Mouse (Mus musculus): ENCODE results near the gene Ica1l. TPM values are rescaled to one million over a fixed set of nuclear protein-coding genes. Genes with fewer than 3 reads are reported as not detected.
"Not testable (repeated sequence)": the region's sequence is repeated elsewhere in the genome, so short reads cannot be mapped to it uniquely, and the experiment has no call there.

Gene Ica1l
- total RNA-seq (2021): 10 to 100 TPM; 37.9 to 40.2 TPM
- long read RNA-seq, experiment 1, transcript Ica1l-201 (11 exons, 3,650 nt): major isoform, 17 of 62 reads
- long read RNA-seq, experiment 1, partial matches to known transcripts: 6 of 62 reads
- long read RNA-seq, experiment 1, other reads (novel, unspliced or antisense): 34 of 62 reads
- long read RNA-seq, experiment 2, transcript Ica1l-201 (11 exons, 3,650 nt): major isoform, 22 of 73 reads
- long read RNA-seq, experiment 2, partial matches to known transcripts: 14 of 73 reads
- long read RNA-seq, experiment 2, other reads (novel, unspliced or antisense): 32 of 73 reads

DNA sequence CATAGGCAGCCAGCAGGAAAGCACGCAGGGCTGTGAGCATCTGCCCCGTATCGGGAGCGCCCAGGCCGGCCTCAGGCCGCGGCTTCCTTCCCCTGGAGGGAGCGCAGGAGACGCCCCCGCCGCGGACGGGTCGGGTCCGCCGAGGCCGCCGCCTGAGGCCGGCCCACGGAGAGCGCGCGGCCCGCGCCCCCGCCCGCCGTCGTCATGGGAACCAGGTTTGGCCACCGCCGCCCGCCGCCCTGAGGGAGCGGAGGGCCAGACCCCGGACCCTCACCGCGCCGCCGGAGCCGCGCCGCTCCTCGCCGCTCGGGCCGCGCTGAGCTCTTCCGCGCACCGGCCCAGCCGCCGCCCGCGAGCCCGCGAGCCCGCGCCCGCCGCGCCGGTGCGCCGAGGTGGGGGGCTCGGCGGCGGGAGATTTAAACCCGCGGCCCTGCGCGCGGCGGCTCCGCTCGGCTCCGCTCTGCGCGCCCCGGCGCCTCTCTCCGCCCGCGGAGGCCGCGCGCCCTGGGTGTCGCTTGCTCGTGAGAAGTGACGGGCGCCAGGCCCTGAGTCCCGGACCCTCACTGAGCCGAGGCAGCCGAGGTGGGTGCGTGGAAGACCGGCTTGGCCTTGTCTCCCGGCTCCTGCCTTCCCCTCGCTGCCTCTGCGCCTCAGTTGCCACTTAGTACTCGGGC lies at the start of gene Ica1l:
Gene Ica1l, minus strand, starts transcription at position 389 of the 674 bp plus-strand sequence.
- DNase-seq (ENCODE audit: low spot score in 2 of 2): peak; percentile 41 to 65

DNA sequence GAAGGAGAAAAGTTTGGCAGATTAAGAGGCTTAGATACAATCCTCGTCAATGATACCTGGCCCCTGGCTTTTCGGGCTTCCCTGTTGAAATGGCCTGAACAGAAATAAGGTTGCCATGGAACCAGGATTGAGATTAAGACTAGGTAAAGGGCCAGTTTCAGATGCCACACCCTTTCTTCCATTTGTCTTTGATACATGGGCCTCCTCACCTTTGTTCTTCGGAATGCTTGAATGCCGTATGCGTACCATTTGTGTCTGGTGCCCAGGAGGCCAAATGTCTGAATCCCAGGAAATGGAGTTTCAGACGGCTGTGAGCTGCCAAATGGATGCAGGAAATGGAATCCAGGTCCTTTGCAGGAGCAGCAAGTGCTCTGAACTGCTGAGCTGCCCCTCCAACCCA lies 33.4 kb upstream of the Ica1l start:
- no peak for DNase-seq (ENCODE audit: low spot score in 2 of 2)

DNA sequence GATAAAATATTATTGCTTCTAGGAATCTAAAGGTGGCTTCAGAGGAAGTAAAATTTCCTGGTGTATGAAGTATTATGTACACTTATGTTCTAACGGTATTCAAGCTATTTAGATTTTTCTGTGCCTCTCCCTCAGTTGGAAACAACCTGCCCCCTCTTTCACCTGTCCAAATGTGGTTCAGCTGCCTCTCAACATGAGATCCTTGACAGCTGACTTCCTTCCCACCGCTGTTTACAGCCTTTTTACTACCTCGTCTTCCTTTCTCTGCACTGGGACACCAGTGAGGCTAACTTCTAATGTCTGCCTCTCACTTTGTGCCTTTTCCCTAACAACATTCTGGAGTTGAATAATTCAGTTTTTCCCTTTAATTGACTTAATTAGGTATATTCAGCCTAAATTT lies 32.6 kb upstream of the Ica1l start:
- DNase-seq (ENCODE audit: low spot score in 2 of 2): no peak

DNA sequence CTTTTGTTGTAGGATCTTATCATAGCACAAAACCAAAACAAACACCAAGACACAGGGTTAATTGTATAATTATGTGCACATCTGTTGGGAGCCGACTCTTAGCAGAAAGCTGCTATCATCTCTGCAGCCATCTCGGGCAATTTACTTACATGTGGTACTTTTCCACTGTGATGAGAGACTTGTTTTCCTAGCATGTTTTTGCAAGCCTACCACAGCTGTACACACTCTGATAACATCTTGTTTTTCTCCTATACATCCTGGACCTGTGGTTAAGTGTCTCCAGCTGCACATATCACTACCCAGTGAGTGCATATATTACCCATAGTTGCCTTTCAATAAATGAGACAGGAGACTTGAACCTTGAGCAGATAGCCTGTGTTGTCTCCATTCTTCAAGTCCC lies 32.0 kb upstream of the Ica1l start:
- no peak for DNase-seq (ENCODE audit: low spot score in 2 of 2)

DNA sequence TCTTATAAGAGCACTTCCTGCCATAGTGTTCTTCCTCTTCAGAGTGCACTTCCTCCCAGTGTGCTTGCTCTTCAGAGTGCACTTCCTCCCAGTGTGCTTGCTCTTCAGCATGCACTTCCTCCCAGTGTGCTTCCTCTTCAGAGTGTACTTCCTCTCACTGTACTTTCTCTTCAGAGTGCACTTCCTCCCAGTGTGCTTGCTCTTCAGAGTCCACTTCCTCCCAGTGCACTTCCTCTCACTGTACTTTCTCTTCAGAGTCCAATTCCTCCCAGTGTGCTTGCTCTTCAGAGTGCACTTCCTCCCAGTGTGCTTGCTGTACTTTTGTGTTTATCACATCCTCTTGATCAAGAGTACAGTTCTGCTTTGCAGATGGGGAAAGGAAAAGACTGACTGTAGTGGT lies 27.7 kb upstream of the Ica1l start:
- DNase-seq (ENCODE audit: low spot score in 2 of 2): not testable (repeated sequence)

DNA sequence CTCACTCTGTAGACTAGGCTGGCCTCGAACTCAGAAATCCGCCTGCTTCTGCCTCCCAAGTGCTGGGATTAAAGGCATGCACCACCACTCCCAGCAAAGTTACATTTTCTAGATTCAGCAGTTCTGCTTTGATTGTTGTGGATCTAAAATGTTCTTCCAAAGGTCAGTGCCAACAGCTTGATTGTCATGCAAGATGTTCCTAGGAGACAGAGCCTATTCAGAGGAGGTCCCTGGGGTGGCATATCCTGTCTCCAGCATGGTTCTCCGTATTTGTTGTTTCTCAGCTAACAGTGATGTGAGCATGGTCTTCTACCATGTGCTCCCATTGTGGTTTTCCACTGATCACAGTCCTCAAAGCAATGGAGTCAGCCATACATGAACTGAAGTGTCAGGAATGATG lies 13.3 kb upstream of the Ica1l start:
- DNase-seq (ENCODE audit: low spot score in 2 of 2): no peak

DNA sequence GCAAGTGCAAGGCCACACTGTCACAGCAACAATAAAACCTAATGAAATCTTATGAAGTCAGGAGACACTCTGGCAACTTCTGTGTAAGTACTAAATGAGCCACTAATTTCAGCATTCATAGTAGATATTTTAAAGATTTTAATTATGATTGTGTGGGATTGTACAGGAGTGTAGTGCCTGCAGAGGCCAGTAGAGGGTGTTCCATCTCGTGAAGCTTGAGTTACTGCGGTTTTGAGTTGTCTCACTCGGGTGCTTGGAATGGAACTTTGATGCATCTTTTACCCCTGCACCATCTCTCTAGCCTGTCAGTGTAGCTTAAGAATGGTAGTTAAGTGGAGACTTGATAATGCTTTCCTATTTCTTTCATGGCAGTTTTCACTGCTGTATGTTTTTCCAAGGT lies 11.7 kb upstream of the Ica1l start:
- no peak for DNase-seq (ENCODE audit: low spot score in 2 of 2)

DNA sequence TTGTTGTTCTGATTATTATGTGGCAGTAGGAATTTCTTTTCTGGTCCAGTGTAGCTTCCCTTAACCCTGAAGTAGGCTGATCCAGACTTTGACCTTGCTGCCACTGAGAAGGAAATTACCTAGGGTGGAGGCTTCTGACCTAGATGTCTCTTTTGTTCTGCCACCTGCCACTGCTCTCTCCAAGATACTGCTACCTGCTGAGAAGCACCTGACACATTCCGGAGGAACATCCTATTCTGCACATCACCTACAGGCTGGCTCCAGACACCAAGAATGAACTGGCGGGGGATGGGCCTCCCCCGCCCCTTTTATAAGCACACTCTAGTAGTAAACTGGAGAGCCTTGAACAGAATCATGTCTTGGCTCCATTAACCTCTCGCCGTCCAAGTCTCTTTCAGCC lies 4.5 kb upstream of the Ica1l start:
- DNase-seq (ENCODE audit: low spot score in 2 of 2): not testable (repeated sequence)

DNA sequence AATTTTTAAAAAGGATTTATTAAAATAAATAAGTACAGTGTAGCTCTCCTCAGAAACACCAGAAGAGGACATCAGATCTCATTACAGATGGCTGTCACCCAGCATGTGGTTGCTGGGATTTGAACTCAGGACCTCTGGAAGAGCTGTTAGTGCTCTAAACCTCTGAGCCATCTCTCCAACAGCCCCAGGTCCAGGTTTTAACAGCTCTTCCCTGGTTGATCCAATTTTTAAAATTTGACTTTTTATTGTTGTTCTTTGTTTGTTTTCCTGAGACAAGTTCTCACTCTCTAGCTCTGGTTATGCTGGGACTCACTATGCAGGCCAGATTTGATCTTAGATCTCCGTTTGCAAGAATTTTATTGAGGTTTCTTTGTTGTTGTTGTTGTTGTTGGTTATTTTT lies 1.6 kb upstream of the Ica1l start:
- DNase-seq (ENCODE audit: low spot score in 2 of 2): no peak

DNA sequence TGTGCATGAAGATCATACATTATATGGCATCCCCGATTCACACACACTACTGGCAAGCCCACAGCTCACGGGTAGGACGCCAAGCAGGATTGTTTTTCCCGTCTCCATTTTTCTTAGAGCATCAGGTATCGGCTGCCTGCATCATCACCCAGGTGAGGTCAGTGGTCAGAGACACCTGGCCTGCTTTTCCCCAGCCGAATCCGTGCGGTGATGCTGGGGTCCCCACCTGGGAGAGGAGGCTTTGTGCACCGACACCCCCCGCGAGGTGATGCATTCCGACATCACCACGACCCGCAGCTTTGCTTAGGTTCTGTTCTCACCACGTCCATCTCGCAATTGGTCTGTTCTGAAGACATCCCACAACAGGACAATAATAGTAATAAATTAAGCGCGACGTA lies 587 bp downstream of the Ica1l start:
- DNase-seq (ENCODE audit: low spot score in 2 of 2): peak in 1 of 2 experiments; percentile 8

DNA sequence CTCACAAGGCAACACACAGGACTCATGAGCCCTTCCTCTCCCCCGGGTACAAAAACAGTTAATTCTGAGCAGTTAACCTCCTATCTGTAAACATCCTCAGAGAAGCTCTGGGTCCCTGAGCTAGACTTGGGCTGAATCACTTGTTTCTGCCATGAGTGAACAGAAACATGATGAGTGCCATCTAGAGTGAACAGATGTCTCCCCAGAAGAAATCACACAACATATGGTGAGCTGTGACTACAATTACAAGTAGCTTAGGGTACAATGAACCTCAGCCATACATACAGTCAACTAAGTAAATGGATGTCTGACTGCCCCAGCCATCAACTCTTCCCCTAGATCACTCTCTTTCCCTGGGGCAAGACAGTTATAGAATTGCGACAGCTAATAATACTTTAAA lies 7.9 kb downstream of the Ica1l start:
- DNase-seq (ENCODE audit: low spot score in 2 of 2): peak; percentile 25 to 36

DNA sequence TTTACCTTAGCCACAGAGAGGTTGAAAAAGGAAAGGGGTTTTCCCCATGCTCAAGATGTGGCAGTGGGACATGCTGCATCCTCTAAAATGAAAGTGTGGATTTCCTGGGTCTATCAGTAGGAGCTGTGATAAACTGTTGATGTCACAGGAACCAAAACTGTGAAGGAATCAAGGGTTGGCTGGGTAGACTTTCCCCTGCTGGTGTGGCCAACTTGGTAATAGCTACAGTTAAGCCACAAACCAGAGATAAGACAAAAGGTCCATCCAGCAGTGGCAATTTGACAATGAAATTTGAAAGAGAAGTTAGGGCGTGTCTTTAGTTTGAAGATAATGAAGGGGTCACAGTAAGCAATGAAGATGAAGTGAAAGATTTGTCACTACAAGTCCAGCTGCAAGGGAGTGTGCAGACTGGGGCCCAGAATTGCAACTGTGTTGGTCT lies 25.9 kb downstream of the Ica1l start:
- no peak for DNase-seq (ENCODE audit: low spot score in 2 of 2)

DNA sequence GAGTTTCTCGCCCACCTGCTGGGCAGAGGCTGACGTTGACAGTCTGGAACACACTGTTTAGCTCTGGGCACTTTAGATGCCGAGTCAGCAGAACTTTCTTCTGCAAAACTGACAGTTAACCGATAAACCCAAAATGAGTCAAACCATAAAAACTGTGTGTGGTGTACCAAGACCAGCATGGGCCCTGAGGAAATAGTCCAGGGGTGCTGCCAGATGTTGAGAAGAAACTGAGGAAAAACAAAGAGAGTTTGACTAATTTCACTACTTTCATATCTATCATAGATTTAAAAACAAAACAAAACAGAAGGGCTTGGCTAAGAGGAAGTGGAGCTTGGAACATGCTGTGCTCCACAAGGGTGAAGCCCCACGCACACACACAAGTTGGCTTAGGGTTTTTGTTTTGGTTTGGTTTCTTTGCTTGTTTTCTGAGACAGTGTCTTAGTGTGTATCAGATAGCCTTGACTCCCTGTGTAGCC lies 26.8 kb downstream of the Ica1l start:
- DNase-seq (ENCODE audit: low spot score in 2 of 2): no peak

DNA sequence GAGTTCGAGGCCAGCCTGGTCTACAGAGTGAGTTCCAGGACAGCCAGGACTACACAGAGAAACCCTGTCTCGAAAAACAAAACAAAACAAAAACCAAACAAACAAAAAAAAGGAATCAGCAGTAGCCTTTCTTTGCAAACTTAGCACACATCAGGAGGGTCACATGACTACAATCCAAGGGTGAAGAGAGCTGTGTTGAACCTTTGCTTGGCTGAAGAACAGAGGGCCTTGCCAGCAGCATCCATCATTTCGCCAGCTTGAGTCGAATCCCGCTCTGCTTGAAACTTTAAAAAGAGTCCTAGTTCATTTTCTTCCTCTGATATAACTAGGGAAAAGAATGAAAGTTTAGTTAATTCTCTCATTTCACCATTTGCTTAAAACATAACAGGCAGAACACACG lies 27.5 kb downstream of the Ica1l start:
- no peak for DNase-seq (ENCODE audit: low spot score in 2 of 2)

DNA sequence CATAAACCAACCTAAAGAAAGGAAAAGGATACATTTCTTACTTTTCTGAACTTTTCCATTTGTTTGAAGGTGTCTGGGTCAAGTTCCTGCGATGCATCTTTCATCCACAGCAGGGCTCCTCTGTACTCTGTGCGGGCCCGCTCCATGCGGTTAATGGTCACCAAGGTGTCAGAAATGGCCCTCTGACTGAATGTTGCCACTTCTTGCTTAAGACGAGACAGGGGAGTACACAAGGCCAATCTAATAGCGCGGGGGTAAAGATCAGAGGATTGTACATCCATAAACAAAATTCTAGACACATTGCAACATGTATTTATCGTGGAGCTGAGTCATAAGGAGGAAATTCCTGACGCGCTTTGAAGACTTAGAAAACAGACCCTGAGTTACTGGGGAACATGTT lies 29.2 kb downstream of the Ica1l start:
- no peak for DNase-seq (ENCODE audit: low spot score in 2 of 2)

DNA sequence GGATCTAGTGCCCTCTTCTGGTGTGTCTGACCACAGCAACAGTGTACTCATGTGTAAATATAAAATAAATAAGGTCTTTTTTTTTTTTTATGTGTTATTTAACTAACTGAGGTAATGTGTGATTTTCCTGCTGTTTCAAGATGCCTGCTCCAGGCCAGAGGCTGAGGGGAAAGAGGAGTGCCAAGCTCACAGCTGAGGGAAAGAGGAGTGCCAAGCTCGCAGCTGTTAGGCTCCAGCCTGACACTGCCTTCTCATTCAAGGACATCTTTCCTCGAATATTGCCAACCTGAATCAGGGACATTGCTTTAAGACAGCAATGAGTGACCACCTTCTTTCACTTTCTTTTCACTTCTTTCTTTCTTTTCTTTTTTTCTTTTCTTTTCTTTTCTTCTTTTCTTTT lies 34.2 kb downstream of the Ica1l start:
- no peak for DNase-seq (ENCODE audit: low spot score in 2 of 2)

DNA sequence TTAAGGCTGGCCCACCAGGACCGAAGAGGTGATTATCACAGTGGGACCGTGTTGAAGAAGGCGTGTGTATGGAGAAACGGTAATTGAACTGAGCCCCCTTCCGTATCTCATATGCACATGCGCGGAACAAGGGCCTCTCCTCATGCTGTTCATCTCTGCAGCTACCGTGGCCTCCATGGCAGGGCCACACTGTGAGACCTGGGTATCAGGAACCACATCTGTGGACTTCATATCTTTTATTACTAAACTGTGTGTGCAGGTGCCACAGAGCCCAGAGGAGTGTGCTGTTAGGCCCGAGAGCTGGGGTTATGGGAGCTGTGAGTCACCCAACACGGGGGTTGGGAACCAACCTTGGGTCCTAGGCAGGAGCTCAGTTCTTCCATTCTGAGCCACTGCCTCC lies 35.6 kb downstream of the Ica1l start:
- no peak for DNase-seq (ENCODE audit: low spot score in 2 of 2)

DNA sequence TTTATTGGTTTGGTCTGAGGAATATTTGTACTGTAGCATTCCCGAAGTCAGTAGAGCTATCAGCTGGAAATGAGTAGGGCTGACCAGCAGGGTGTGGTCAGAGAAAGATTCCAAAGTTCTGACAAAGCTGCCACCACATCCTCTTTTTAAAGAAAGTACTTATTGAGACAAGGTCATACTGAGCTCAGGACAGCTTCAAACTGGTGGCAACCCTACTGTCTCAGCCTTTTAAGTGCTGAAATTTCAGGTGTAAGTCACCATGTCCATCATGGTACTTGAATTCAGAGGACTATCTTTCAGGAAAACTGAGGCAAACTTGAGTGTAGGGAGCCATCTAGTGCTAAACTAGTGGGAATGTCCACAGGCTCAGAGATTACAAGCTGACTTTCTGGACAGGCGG lies 42.7 kb downstream of the Ica1l start:
- DNase-seq (ENCODE audit: low spot score in 2 of 2): no peak

DNA sequence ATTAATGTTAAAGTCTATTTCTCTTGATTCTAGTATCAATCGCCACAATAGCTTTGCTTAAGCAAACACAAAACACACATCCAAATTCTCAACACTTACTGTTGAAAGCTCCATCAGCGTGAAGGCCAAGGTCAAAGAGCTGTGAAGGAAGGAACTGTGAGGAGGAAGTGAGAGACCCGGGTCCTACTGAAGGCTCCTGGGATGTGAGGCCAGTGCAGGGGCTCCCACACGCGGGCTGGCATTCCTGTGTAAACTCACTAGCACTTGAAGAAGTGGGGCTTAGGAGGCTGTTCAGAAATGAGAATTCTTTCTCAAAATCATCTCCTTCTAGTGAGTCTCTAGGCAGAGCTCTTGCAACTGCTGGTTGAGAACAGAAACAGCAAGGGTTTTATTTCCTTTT lies 45.6 kb downstream of the Ica1l start:
- no peak for DNase-seq (ENCODE audit: low spot score in 2 of 2)

DNA sequence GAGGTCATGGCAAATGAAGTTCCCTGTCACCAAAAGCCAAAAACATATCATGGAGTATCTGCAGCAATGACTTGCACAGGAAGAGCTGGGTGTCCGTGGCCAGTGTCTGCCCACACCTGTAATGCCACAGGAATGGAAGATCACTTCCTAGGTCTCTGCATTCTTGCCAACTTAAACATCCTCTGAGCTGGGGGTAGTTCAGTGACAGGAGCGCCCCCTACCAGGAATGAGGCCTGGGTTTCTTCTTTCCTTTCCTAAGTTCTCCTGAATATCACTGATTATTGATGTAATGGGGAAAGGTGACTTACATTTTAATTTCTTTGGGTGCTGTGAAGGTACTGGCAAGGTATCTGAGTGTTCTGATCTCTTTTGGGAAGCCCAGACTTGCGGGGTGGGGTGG lies 47.3 kb downstream of the Ica1l start:
- no peak for DNase-seq (ENCODE audit: low spot score in 2 of 2)

DNA sequence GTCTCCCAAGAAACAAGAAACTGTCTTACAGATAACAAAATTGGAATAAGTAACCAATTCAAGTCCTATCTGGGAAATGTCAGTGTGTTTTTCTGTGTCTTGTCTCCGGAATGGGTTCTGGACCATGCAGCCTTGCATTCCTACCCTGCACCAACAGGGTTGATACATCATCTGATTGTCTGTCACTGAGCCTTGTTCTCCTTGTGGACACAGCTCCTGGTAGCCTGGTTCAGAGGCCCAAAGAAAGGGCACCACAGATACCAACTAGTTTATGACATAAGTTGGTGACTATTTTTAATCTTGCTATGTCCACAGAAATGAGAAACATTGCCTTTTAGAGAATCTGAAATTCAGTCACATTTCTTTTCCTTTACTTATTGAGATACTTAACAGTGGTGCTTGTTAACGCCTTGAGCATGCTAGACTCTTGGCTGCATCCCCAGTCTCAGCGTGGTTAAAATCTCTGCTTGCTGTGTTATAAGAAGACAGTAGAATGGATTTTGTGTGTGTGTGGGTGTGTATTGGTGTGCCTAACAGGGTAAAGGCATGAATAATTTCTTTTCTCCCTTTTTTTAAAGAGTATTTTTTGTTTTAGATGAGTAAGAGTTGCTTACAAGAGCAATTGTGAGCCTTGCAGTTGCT lies 55.5 kb downstream of the Ica1l start:
- DNase-seq (ENCODE audit: low spot score in 2 of 2): peak; percentile 52 to 73

DNA sequence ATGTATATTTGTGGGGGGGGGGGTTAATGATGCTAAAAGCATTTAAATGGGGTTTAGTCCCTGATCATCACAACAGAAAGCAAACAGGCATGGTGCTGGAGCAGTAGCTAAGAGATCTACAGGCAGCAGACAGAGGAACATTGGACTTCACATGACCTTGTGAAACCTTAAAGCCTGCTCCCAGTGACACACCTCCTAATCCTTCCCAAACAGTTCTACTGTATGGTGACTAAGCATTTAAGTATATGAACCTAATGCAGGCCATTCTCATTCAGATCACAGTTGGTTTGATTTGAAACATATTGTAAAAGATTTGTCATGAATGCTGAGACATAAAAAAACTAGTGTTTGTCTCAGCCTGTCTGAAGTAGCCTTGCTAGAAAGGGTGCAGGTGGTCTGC lies 56.4 kb downstream of the Ica1l start:
- no peak for DNase-seq (ENCODE audit: low spot score in 2 of 2)

All from left cerebral cortex, adult 18-20 months (tissue).